Mouse (Mus musculus) CH12.LX (cell line): ENCODE measurements around the gene Tlr2. TPM values are rescaled to one million over a fixed set of nuclear protein-coding genes. Genes with fewer than 3 reads are reported as not detected.
A peak's percentile ranks its signal among the peaks of the same experiment; 100 is the strongest.

ENCODE experiments used
- DNase-seq: peaks from one replicate; pipeline ENCODE4 v3.0.0-alpha.2; 2013; ENCODE audit errors: extremely low read depth
- H3K27ac ChIP-seq: 2 replicates; pipeline ENCODE4 v1.5.1; 2012; ENCODE audit warnings: low read depth, mild to moderate bottlenecking, control low read depth, moderate library complexity; ENCODE audit not compliant: insufficient read depth
- H3K27me3 ChIP-seq: replicated peaks from 2 replicates; pipeline ENCODE3; 2012; ENCODE audit warnings: inconsistent platforms
- H3K36me3 ChIP-seq, 2 experiments: replicated peaks in 1 of 2; 2 replicates each; pipeline versions ENCODE3 to v1.6.1; 2012; ENCODE audit warnings: inconsistent platforms in 1 of 2, low read length in 1 of 2, mild to moderate bottlenecking in 1 of 2, mixed read lengths in 1 of 2, moderate library complexity in 1 of 2; ENCODE audit not compliant: control insufficient read depth in 1 of 2, insufficient read depth in 1 of 2
- H3K4me1 ChIP-seq, 2 experiments: 2 replicates each; pipeline ENCODE4 v1.6.1; 2012; ENCODE audit warnings: inconsistent platforms in 1 of 2, moderate library complexity in 1 of 2; ENCODE audit not compliant: insufficient read depth in 2 of 2, control insufficient read depth in 1 of 2
- H3K4me2 ChIP-seq: 2 replicates; pipeline ENCODE4 v1.6.1; 2012; ENCODE audit warnings: low read depth, mild to moderate bottlenecking, control low read depth; ENCODE audit not compliant: poor library complexity, insufficient read depth, severe bottlenecking
- H3K4me3 ChIP-seq, 3 experiments: fragments of 150-350 bp in 1 of 3; sonication (generic) in 1 of 3; replicated peaks in 1 of 3; 2 replicates each; pipeline versions ENCODE3 to v1.5.1; 2011 to 2012; ENCODE audit warnings: low read depth in 2 of 3, low read length in 2 of 3, mild to moderate bottlenecking in 2 of 3, moderate library complexity in 2 of 3, control low read depth in 1 of 3, improper control_type of control experiment in 1 of 3, inconsistent platforms in 1 of 3, mixed read lengths in 1 of 3; ENCODE audit not compliant: poor library complexity in 1 of 3
- H3K79me2 ChIP-seq: replicated peaks from 2 replicates; pipeline ENCODE4 v1.6.1; 2012; ENCODE audit warnings: mild to moderate bottlenecking, moderate library complexity; ENCODE audit not compliant: control insufficient read depth, poor library complexity, insufficient read depth, severe bottlenecking; ENCODE audit errors: extremely low read depth
- H3K9ac ChIP-seq: 2 replicates; pipeline ENCODE4 v1.6.1; 2012; ENCODE audit warnings: low read depth, mild to moderate bottlenecking, control low read depth, moderate library complexity; ENCODE audit not compliant: insufficient read depth
- H3K9me3 ChIP-seq: replicated peaks from 2 replicates; pipeline ENCODE3; 2012; ENCODE audit warnings: low read length, inconsistent platforms, mixed read lengths
- BHLHE40 ChIP-seq: IDR thresholded peaks from 2 replicates; pipeline ENCODE4 v1.6.1; 2011; ENCODE audit warnings: mild to moderate bottlenecking, low read depth, low read length, improper control_type of control experiment
- CHD1 ChIP-seq: IDR thresholded peaks from 2 replicates; pipeline ENCODE4 v1.6.1; 2012; ENCODE audit warnings: low read depth, low read length, improper control_type of control experiment, inconsistent platforms
- CHD2 ChIP-seq: IDR thresholded peaks from 2 replicates; pipeline ENCODE4 v1.6.1; 2011; ENCODE audit warnings: low read length, improper control_type of control experiment
- CTCF ChIP-seq, 2 experiments: IDR thresholded peaks in 1 of 2; conservative IDR thresholded peaks in 1 of 2; 2 replicates each; pipeline ENCODE4 v1.5.1; 2011 to 2012; ENCODE audit warnings: low read depth in 2 of 2, low read length in 2 of 2, improper control_type of control experiment in 1 of 2, inconsistent platforms in 1 of 2, mild to moderate bottlenecking in 1 of 2, moderate library complexity in 1 of 2
- E2F4 ChIP-seq: IDR thresholded peaks from 2 replicates; pipeline ENCODE4 v1.6.1; 2011; ENCODE audit warnings: low read depth, low read length, improper control_type of control experiment; ENCODE audit not compliant: insufficient replicate concordance
- ELF1 ChIP-seq: IDR thresholded peaks from 2 replicates; pipeline ENCODE4 v1.6.1; 2014; ENCODE audit warnings: low read depth, mild to moderate bottlenecking, inconsistent platforms, low read length, improper control_type of control experiment
- EP300 ChIP-seq: IDR thresholded peaks from 2 replicates; pipeline ENCODE4 v1.6.1; 2011; ENCODE audit warnings: low read length, improper control_type of control experiment
- ETS1 ChIP-seq: conservative IDR thresholded peaks from 2 replicates; pipeline ENCODE4 v1.6.1; 2012; ENCODE audit warnings: low read depth, mild to moderate bottlenecking, inconsistent platforms, low read length, improper control_type of control experiment, moderate library complexity
- GABPA ChIP-seq: IDR thresholded peaks from 2 replicates; pipeline ENCODE4 v1.6.1; 2012; ENCODE audit warnings: low read depth, low read length, improper control_type of control experiment, inconsistent platforms; ENCODE audit not compliant: insufficient replicate concordance
- HCFC1 ChIP-seq: IDR thresholded peaks from 2 replicates; pipeline ENCODE4 v1.6.1; 2012; ENCODE audit warnings: low read depth, mild to moderate bottlenecking, inconsistent platforms, low read length, improper control_type of control experiment
- IRF4 ChIP-seq: IDR thresholded peaks from 2 replicates; pipeline ENCODE4 v1.6.1; 2014; ENCODE audit warnings: low read depth, mild to moderate bottlenecking, inconsistent platforms, low read length, improper control_type of control experiment
- JUN ChIP-seq: IDR thresholded peaks from 2 replicates; pipeline ENCODE4 v1.6.1; 2011; ENCODE audit warnings: low read depth, mild to moderate bottlenecking, low read length, improper control_type of control experiment, moderate library complexity; ENCODE audit not compliant: insufficient read depth
- JUND ChIP-seq: conservative IDR thresholded peaks from 2 replicates; pipeline ENCODE4 v1.6.1; 2011; ENCODE audit warnings: low read depth, low read length, improper control_type of control experiment
- KAT2A ChIP-seq: IDR thresholded peaks from 2 replicates; pipeline ENCODE4 v1.6.1; 2012; ENCODE audit warnings: low read length, improper control_type of control experiment, inconsistent platforms; ENCODE audit not compliant: insufficient replicate concordance
- MAFK ChIP-seq: IDR thresholded peaks from 2 replicates; pipeline ENCODE4 v1.6.1; 2011; ENCODE audit warnings: low read length, improper control_type of control experiment; ENCODE audit not compliant: insufficient replicate concordance
- MAX ChIP-seq: IDR thresholded peaks from 2 replicates; pipeline ENCODE4 v1.6.1; 2011; ENCODE audit warnings: low read length, improper control_type of control experiment
- MXI1 ChIP-seq: IDR thresholded peaks from 2 replicates; pipeline ENCODE4 v1.6.1; 2011; ENCODE audit warnings: mild to moderate bottlenecking, low read depth, low read length, improper control_type of control experiment
- MYC ChIP-seq: IDR thresholded peaks from 2 replicates; pipeline ENCODE4 v1.6.1; 2011; ENCODE audit warnings: low read depth, mild to moderate bottlenecking, improper control_type of control experiment, low read length
- NELFE ChIP-seq: IDR thresholded peaks from 2 replicates; pipeline ENCODE4 v1.6.1; 2011; ENCODE audit warnings: low read depth, low read length, improper control_type of control experiment
- NRF1 ChIP-seq: IDR thresholded peaks from 2 replicates; pipeline ENCODE4 v1.6.1; 2014; ENCODE audit warnings: low read depth, mild to moderate bottlenecking, inconsistent platforms, low read length, improper control_type of control experiment, moderate library complexity
- POLR2A ChIP-seq: IDR thresholded peaks from 2 replicates; pipeline ENCODE4 v1.6.1; 2011; ENCODE audit warnings: low read depth, mild to moderate bottlenecking, improper control_type of control experiment, low read length
- POLR2AphosphoS2 ChIP-seq: IDR thresholded peaks from 2 replicates; pipeline ENCODE4 v1.6.1; 2011; ENCODE audit warnings: low read depth, low read length, improper control_type of control experiment
- RAD21 ChIP-seq: IDR thresholded peaks from 2 replicates; pipeline ENCODE4 v1.6.1; 2011; ENCODE audit warnings: low read depth, mild to moderate bottlenecking, low read length, improper control_type of control experiment, moderate library complexity
- RCOR1 ChIP-seq: conservative IDR thresholded peaks from 2 replicates; pipeline ENCODE4 v1.6.1; 2012; ENCODE audit warnings: low read depth, mild to moderate bottlenecking, inconsistent platforms, low read length, improper control_type of control experiment
- SIN3A ChIP-seq: IDR thresholded peaks from 2 replicates; pipeline ENCODE4 v1.6.1; 2012; ENCODE audit warnings: low read length, improper control_type of control experiment, inconsistent platforms
- SMC3 ChIP-seq: IDR thresholded peaks from 2 replicates; pipeline ENCODE4 v1.6.1; 2011; ENCODE audit warnings: low read depth, low read length, improper control_type of control experiment
- TBP ChIP-seq: conservative IDR thresholded peaks from 2 replicates; pipeline ENCODE4 v1.6.1; 2011; ENCODE audit warnings: low read depth, low read length, improper control_type of control experiment
- TCF12 ChIP-seq: IDR thresholded peaks from 2 replicates; pipeline ENCODE4 v1.6.1; 2014; ENCODE audit warnings: low read depth, mild to moderate bottlenecking, inconsistent platforms, low read length, improper control_type of control experiment
- UBTF ChIP-seq: IDR thresholded peaks from 2 replicates; pipeline ENCODE4 v1.6.1; 2012; ENCODE audit warnings: low read depth, mild to moderate bottlenecking, inconsistent platforms, low read length, improper control_type of control experiment, moderate library complexity
- USF1 ChIP-seq: IDR thresholded peaks from 2 replicates; pipeline ENCODE4 v1.6.1; 2014; ENCODE audit warnings: low read depth, mild to moderate bottlenecking, inconsistent platforms, low read length, improper control_type of control experiment
- USF2 ChIP-seq: conservative IDR thresholded peaks from 2 replicates; pipeline ENCODE4 v1.6.1; 2011; ENCODE audit warnings: low read depth, low read length, improper control_type of control experiment
- ZC3H11A ChIP-seq: IDR thresholded peaks from 2 replicates; pipeline ENCODE4 v1.6.1; 2012; ENCODE audit warnings: low read depth, mild to moderate bottlenecking, inconsistent platforms, low read length, improper control_type of control experiment
- ZMIZ1 ChIP-seq: IDR thresholded peaks from 2 replicates; pipeline ENCODE4 v1.6.1; 2012; ENCODE audit warnings: low read depth, mild to moderate bottlenecking, inconsistent platforms, low read length, improper control_type of control experiment
- ZNF384 ChIP-seq: IDR thresholded peaks from 2 replicates; pipeline ENCODE4 v1.6.1; 2012; ENCODE audit warnings: low read depth, low read length, improper control_type of control experiment, inconsistent platforms
- dilution Hi-C: fragments of 300-500 bp; cut with MboI; formaldehyde crosslinking; loops from 2 replicates; pipeline ENCODE4 v1.14.3; 2020; ENCODE audit warnings: low sequenced_read_pairs; ENCODE audit not compliant: extremely low pct_unique_long_range_greater_than_20kb, extremely low pct_ligation_motif_present
- in situ Hi-C: fragments of 300-500 bp; cut with MboI; formaldehyde crosslinking; loops from 3 replicates; pipeline ENCODE4 v1.14.3; 2019; ENCODE audit warnings: low sequenced_read_pairs, low pct_ligation_motif_present, low pct_unique_long_range_greater_than_20kb, mixed read lengths
- polyA plus RNA-seq: library from polyadenylated mRNA; unstranded; fragments of >175 nt; gene quantifications from 2 replicates; pipeline ENCODE4 v1.2.1, GENCODE M21; 2012; ENCODE audit warnings: low read depth; ENCODE audit not compliant: insufficient read length
- total RNA-seq, 2 experiments: library from RNA; depleted of rRNA; stranded (reverse); fragments of 300-350 nt in 1 of 2; fragments of >200 nt in 1 of 2; gene quantifications; 2 replicates each; pipeline ENCODE4 v1.2.3; 2012 to 2014

Tlr2 gene
- total and polyA plus RNA-seq, 3 experiments, result 8.8 to 19.9 (median 19.6) TPM

DNA sequence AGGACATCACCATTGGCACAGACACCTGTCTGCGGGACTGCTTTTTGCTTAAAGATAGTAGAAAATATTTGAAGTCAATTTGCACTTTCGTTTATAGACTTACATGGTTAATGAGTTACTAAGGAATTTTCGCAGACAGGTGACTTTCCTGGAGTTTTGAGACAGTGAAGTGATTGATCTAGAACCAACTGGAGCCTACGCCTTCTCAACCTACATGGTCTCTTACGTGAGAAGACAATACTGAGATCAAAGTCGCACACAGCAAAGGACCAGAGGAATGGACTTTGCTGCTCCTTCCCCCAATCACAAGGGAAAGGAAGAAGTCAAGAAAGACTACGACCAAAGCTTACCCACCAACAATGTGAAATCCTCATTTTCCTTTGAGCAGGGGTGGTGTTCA, 42.1 kb downstream of the Tlr2 start:
- H3K27ac ChIP-seq, result no peak overlapping the region
- no peaks in the 10 kb centered on the region for H3K36me3 ChIP-seq
- H3K79me2 ChIP-seq, result no peaks in the 10 kb centered on the region
- H3K4me2 ChIP-seq, result no peak overlapping the region
- H3K9me3 ChIP-seq, result peaks cover 10% of the 10 kb centered on the region
- in situ Hi-C loops, result no loop called here
- dilution Hi-C loops, result no loop called here
- H3K4me3 ChIP-seq, result no peak overlapping the region
- no peaks in the 10 kb centered on the region for H3K27me3 ChIP-seq
- no peak for TF ChIP-seq E2F4
- TF ChIP-seq SIN3A, result no peak
- no peak overlapping the region for H3K9ac ChIP-seq
- no peak for DNase-seq
- peaks cover 0 to 10% of the 10 kb centered on the region in 2 experiments; a peak in 2 of 4 replicates for H3K4me1 ChIP-seq

DNA sequence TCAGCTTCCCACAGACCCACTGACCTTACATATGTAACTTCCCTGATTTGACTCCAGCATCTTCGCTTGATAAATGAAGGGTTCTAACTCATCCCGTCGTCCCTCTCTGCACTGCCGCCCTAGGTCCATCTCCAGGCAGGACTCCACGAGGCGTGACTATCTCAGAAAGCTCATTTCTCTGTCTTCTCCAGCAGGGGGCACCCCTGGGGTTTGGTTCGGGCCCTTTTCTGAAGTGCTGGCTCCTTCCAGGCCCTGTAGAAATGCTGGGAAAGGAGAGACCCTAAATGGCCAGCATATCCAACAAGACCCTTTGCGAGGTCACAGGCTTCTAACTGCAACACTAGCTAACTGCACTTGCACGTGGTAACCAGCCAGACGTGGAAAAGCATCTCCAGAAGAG, 43.7 kb downstream of the Tlr2 start:
- dilution Hi-C loops, result no loop called here
- H3K4me2 ChIP-seq, result peak overlapping the region; percentile 67
- peak; percentile 83 for DNase-seq
- H3K4me1 ChIP-seq, result peaks cover 0 to 10% of the 10 kb centered on the region in 2 experiments; a peak in 2 of 4 replicates
- H3K9me3 ChIP-seq, result peaks cover 10% of the 10 kb centered on the region
- peak overlapping the region in 1 of 3 experiments; percentile 22 for H3K4me3 ChIP-seq
- no peaks in the 10 kb centered on the region for H3K27me3 ChIP-seq
- H3K27ac ChIP-seq, result no peak overlapping the region
- H3K79me2 ChIP-seq, result no peaks in the 10 kb centered on the region
- no peaks in the 10 kb centered on the region for H3K36me3 ChIP-seq
- in situ Hi-C loops, result no loop called here
- peak overlapping the region; percentile 61; the same call in 1 of the 2 replicates for H3K9ac ChIP-seq
- TF ChIP-seq E2F4 (no peak), NRF1 (no peak), POLR2AphosphoS2 (no peak), ZC3H11A (peak; percentile 36), JUND (no peak), IRF4 (no peak), MYC (peak; percentile 88), BHLHE40 (peak; percentile 25; the same call in 1 of the 2 replicates), CHD2 (no peak), MXI1 (no peak; the same call in 1 of the 2 replicates), RCOR1 (no peak), GABPA (no peak), CHD1 (no peak), RAD21 (peak; percentile 94), KAT2A (no peak), MAX (0 out of 2 replicates have a peak, but pooled peaks have one; percentile 42), CTCF (conservative IDR thresholded peaks at IDR 0.05 in 1 of 2, IDR thresholded peaks at IDR 0.05 in 1 of 2; ENCODE audit: low read depth in 2 of 2, low read length in 2 of 2) (peak; percentile 63 to 97), ETS1 (no peak), USF1 (no peak), SIN3A (no peak), POLR2A (no peak), JUN (no peak), ELF1 (no peak), MAFK (no peak), ZNF384 (no peak), EP300 (no peak), SMC3 (peak; percentile 95), HCFC1 (no peak), UBTF (no peak), TCF12 (no peak), TBP (no peak), ZMIZ1 (no peak), NELFE (no peak), USF2 (no peak)
